Mouse (Mus musculus) ES-Bruce4 (cell line): ENCODE results near the gene Faf2. TPM values are rescaled to one million over a fixed set of nuclear protein-coding genes. Genes with fewer than 3 reads are reported as not detected.

ENCODE experiments used
- H3K27ac ChIP-seq: 2 replicates; pipeline ENCODE4 v1.5.1; 2012; ENCODE audit warnings: low read length, inconsistent platforms; ENCODE audit not compliant: insufficient read depth
- H3K27me3 ChIP-seq: 2 replicates; pipeline ENCODE4 v1.6.1; 2012; ENCODE audit warnings: mild to moderate bottlenecking, low read length, inconsistent platforms; ENCODE audit not compliant: control insufficient read depth, poor library complexity, insufficient read depth, severe bottlenecking
- H3K36me3 ChIP-seq: 2 replicates; pipeline ENCODE4 v1.6.1; 2012; ENCODE audit warnings: inconsistent platforms, mild to moderate bottlenecking, low read length, moderate library complexity; ENCODE audit not compliant: control insufficient read depth, poor library complexity, insufficient read depth, severe bottlenecking
- H3K4me1 ChIP-seq: one replicate; pipeline ENCODE4 v1.8.1; 2011; ENCODE audit warnings: low read length; ENCODE audit not compliant: control insufficient read depth, insufficient read depth
- H3K4me3 ChIP-seq: 2 replicates; pipeline ENCODE4 v1.5.1; 2011; ENCODE audit warnings: low read depth, mild to moderate bottlenecking, low read length
- H3K9ac ChIP-seq: 2 replicates; pipeline ENCODE4 v1.6.1; 2012; ENCODE audit warnings: low read depth, mild to moderate bottlenecking, inconsistent platforms; ENCODE audit not compliant: poor library complexity, severe bottlenecking
- H3K9me3 ChIP-seq: replicated peaks from 2 replicates; pipeline ENCODE4 v1.6.1; 2012; ENCODE audit warnings: mild to moderate bottlenecking, low read length, inconsistent platforms; ENCODE audit not compliant: control insufficient read depth, poor library complexity, insufficient read depth, severe bottlenecking
- CTCF ChIP-seq: IDR thresholded peaks from one replicate; pipeline ENCODE4 v1.8.1; 2011; ENCODE audit warnings: low read depth, low read length
- EP300 ChIP-seq: IDR thresholded peaks from 2 replicates; pipeline ENCODE4 v1.6.1; 2011; ENCODE audit warnings: low read depth, low read length; ENCODE audit not compliant: insufficient read depth
- POLR2A ChIP-seq: IDR thresholded peaks from one replicate; pipeline ENCODE4 v1.8.1; 2011; ENCODE audit warnings: low read length; ENCODE audit not compliant: insufficient read depth
- polyA plus RNA-seq: library from polyadenylated mRNA; stranded (reverse); fragments of >200 nt; gene quantifications from 2 replicates; pipeline ENCODE4 v1.2.4, GENCODE M21; 2011; ENCODE audit warnings: low read depth; ENCODE audit not compliant: missing spikeins, insufficient read depth, insufficient read length

Faf2 gene
- polyA plus RNA-seq, 1 experiment, result 69.3 TPM

DNA sequence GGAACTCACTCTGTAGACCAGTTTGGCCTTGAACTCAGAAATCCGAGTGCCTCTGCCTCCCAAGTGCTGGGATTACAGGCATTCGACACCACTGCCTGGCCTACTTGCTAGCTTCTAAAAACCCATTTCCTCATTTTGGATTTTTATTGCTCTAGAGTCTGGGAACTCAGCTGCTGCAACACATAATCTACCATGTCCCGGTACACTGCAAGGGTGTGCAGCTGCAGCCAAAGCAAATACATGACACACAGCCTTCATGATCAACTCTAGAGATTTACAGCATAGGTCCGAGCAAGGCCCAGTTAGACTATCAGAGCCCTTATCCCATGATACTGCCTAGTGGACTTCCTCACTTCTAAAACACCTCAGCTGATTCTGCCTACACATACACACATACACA, 56.7 kb downstream of the Faf2 start:
- H3K27ac ChIP-seq, result no peak overlapping the region
- H3K9me3 ChIP-seq, result no peaks in the 10 kb centered on the region
- H3K4me3 ChIP-seq, result no peak overlapping the region
- no peak for TF ChIP-seq POLR2A
- no peak for TF ChIP-seq CTCF
- no peak for TF ChIP-seq EP300
- H3K36me3 ChIP-seq, result peaks cover 32% of the 10 kb centered on the region
- H3K4me1 ChIP-seq, result peaks cover 2% of the 10 kb centered on the region
- H3K9ac ChIP-seq, result no peak overlapping the region
- no peaks in the 10 kb centered on the region for H3K27me3 ChIP-seq

GRCm38 (mm10) chr13:54680184-54680853, 58.7 kb downstream of the Faf2 start:
- no peak overlapping the region for H3K27ac ChIP-seq
- H3K4me3 ChIP-seq, result no peak overlapping the region
- H3K27me3 ChIP-seq, result no peaks in the 10 kb centered on the region
- H3K36me3 ChIP-seq, result peaks cover 42% of the 10 kb centered on the region
- no peak overlapping the region for H3K9ac ChIP-seq
- TF ChIP-seq EP300 (no peak), CTCF (no peak), POLR2A (no peak)
- peaks cover 4% of the 10 kb centered on the region for H3K4me1 ChIP-seq
- H3K9me3 ChIP-seq, result no peaks in the 10 kb centered on the region

- no peak overlapping the region for H3K4me3 ChIP-seq
- H3K36me3 ChIP-seq, result peaks cover 42% of the 10 kb centered on the region
- no peak for TF ChIP-seq CTCF
- no peak for TF ChIP-seq EP300
- TF ChIP-seq POLR2A, result no peak
- H3K4me1 ChIP-seq, result peaks cover 4% of the 10 kb centered on the region
- H3K27me3 ChIP-seq, result no peaks in the 10 kb centered on the region
- H3K9me3 ChIP-seq, result no peaks in the 10 kb centered on the region
- H3K9ac ChIP-seq, result no peak overlapping the region
- no peak overlapping the region for H3K27ac ChIP-seq
These were observed 59.7 kb downstream of the Faf2 start for GRCm38 (mm10) chr13:54681291-54681690.

GRCm38 (mm10) chr13:54683301-54683700, 61.7 kb downstream of the Faf2 start:
- H3K4me1 ChIP-seq, result peaks cover 4% of the 10 kb centered on the region
- H3K9ac ChIP-seq, result no peak overlapping the region
- no peak for TF ChIP-seq POLR2A
- TF ChIP-seq EP300, result no peak
- TF ChIP-seq CTCF, result no peak
- no peak overlapping the region for H3K4me3 ChIP-seq
- H3K27me3 ChIP-seq, result no peaks in the 10 kb centered on the region
- peaks cover 42% of the 10 kb centered on the region for H3K36me3 ChIP-seq
- no peak overlapping the region for H3K27ac ChIP-seq
- H3K9me3 ChIP-seq, result no peaks in the 10 kb centered on the region

GRCm38 (mm10) chr13:54684140-54684896, 62.7 kb downstream of the Faf2 start:
- H3K27me3 ChIP-seq, result no peaks in the 10 kb centered on the region
- no peak overlapping the region for H3K4me3 ChIP-seq
- H3K9ac ChIP-seq, result no peak overlapping the region
- peaks cover 4% of the 10 kb centered on the region for H3K4me1 ChIP-seq
- H3K9me3 ChIP-seq, result no peaks in the 10 kb centered on the region
- no peak for TF ChIP-seq POLR2A
- no peak for TF ChIP-seq CTCF
- no peak for TF ChIP-seq EP300
- H3K36me3 ChIP-seq, result peaks cover 38% of the 10 kb centered on the region
- H3K27ac ChIP-seq, result no peak overlapping the region

GRCm38 (mm10) chr13:54685174-54685573, 63.6 kb downstream of the Faf2 start:
- TF ChIP-seq CTCF, result peak; percentile 71
- TF ChIP-seq EP300, result no peak
- Histone ChIP-seq H3K36me3 (peaks cover 32% of the 10 kb centered on the region), H3K4me1 (peaks cover 4% of the 10 kb centered on the region), H3K4me3 (no peak overlapping the region), H3K27me3 (no peaks in the 10 kb centered on the region), H3K9ac (no peak overlapping the region), H3K9me3 (no peaks in the 10 kb centered on the region), H3K27ac (no peak overlapping the region)
